Mouse (Mus musculus): ENCODE data around the gene Prpf38b. TPM values are rescaled to one million over a fixed set of nuclear protein-coding genes. Genes with fewer than 3 reads are reported as not detected.

Prpf38b gene
- total and polyA plus RNA-seq, 3 experiments: 42.6 to 177 (median 42.9) TPM

- Histone ChIP-seq H3K27me3 (replicated peaks) (no peaks in the 10 kb centered on the region), H3K4me2 (ENCODE audit: insufficient read depth, low read depth, poor library complexity, severe bottlenecking) (peak overlapping the region; percentile 74; the same call in 1 of the 2 replicates), H3K4me3 (replicated peaks in 1 of 3; ENCODE audit: low read depth in 2 of 3, low read length in 2 of 3, poor library complexity in 1 of 3) (no peak overlapping the region), H3K36me3 (replicated peaks in 1 of 2; ENCODE audit: control insufficient read depth in 1 of 2, insufficient read depth in 1 of 2, low read length in 1 of 2) (no peaks in the 10 kb centered on the region), H3K27ac (ENCODE audit: insufficient read depth, low read depth) (no peak overlapping the region), H3K79me2 (replicated peaks; ENCODE audit: control insufficient read depth, extremely low read depth, insufficient read depth, poor library complexity, severe bottlenecking) (no peaks in the 10 kb centered on the region), H3K9me3 (replicated peaks; ENCODE audit: low read length) (no peaks in the 10 kb centered on the region), H3K9ac (ENCODE audit: insufficient read depth, low read depth) (no peak overlapping the region), H3K4me1 (ENCODE audit: control insufficient read depth in 1 of 2, insufficient read depth in 2 of 2) (peaks cover 20 to 58% of the 10 kb centered on the region in 2 experiments)
- DNase-seq (ENCODE audit: extremely low read depth): no peak
- in situ Hi-C loops (cut with MboI; ENCODE audit: low pct_ligation_motif_present, low pct_unique_long_range_greater_than_20kb, low sequenced_read_pairs): no loop called here
- TF ChIP-seq MEF2A (IDR thresholded peaks at IDR 0.05; ENCODE audit: borderline replicate concordance, low read depth, low read length): 0 out of 2 replicates have a peak, but pooled peaks have one; percentile 4
- TF ChIP-seq JUN (IDR thresholded peaks at IDR 0.05; ENCODE audit: insufficient read depth, low read depth, low read length): no peak
- TF ChIP-seq IRF4 (IDR thresholded peaks at IDR 0.05; ENCODE audit: low read depth, low read length): 0 out of 2 replicates have a peak, but pooled peaks have one; percentile 15
- dilution Hi-C loops (cut with MboI; ENCODE audit: extremely low pct_ligation_motif_present, extremely low pct_unique_long_range_greater_than_20kb, low sequenced_read_pairs): no loop called here
Measured at GRCm38 (mm10) chr3:108879836-108880435, 31.6 kb downstream of the Prpf38b start.

GRCm38 (mm10) chr3:108879129-108879528, 32.4 kb downstream of the Prpf38b start:
- no peaks in the 10 kb centered on the region for H3K27me3 ChIP-seq (replicated peaks)
- H3K4me3 ChIP-seq (replicated peaks in 1 of 3; ENCODE audit: low read depth in 2 of 3, low read length in 2 of 3, poor library complexity in 1 of 3): no peak overlapping the region
- TF ChIP-seq POLR2A (IDR thresholded peaks at IDR 0.05; ENCODE audit: low read depth, low read length) (no peak), PAX5 (IDR thresholded peaks at IDR 0.05; ENCODE audit: low read length) (no peak), BHLHE40 (IDR thresholded peaks at IDR 0.05; ENCODE audit: low read depth, low read length) (no peak), MAFK (IDR thresholded peaks at IDR 0.05; ENCODE audit: insufficient replicate concordance, low read length) (no peak), ZC3H11A (IDR thresholded peaks at IDR 0.05; ENCODE audit: low read depth, low read length) (no peak), TBP (conservative IDR thresholded peaks at IDR 0.05; ENCODE audit: low read depth, low read length) (no peak), UBTF (IDR thresholded peaks at IDR 0.05; ENCODE audit: low read depth, low read length) (no peak), RCOR1 (conservative IDR thresholded peaks at IDR 0.05; ENCODE audit: low read depth, low read length) (no peak), JUN (IDR thresholded peaks at IDR 0.05; ENCODE audit: insufficient read depth, low read depth, low read length) (no peak), MEF2A (IDR thresholded peaks at IDR 0.05; ENCODE audit: borderline replicate concordance, low read depth, low read length) (no peak), ELF1 (IDR thresholded peaks at IDR 0.05; ENCODE audit: low read depth, low read length) (no peak), SMC3 (IDR thresholded peaks at IDR 0.05; ENCODE audit: low read depth, low read length) (no peak), SIN3A (IDR thresholded peaks at IDR 0.05; ENCODE audit: low read length) (no peak)
- H3K36me3 ChIP-seq (replicated peaks in 1 of 2; ENCODE audit: control insufficient read depth in 1 of 2, insufficient read depth in 1 of 2, low read length in 1 of 2): no peaks in the 10 kb centered on the region
- in situ Hi-C loops (cut with MboI; ENCODE audit: low pct_ligation_motif_present, low pct_unique_long_range_greater_than_20kb, low sequenced_read_pairs): no loop called here
- no peak for DNase-seq (ENCODE audit: extremely low read depth)
- no peaks in the 10 kb centered on the region for H3K79me2 ChIP-seq (replicated peaks; ENCODE audit: control insufficient read depth, extremely low read depth, insufficient read depth, poor library complexity, severe bottlenecking)
- H3K4me2 ChIP-seq (ENCODE audit: insufficient read depth, low read depth, poor library complexity, severe bottlenecking): no peak overlapping the region
- no peak overlapping the region for H3K27ac ChIP-seq (ENCODE audit: insufficient read depth, low read depth)
- H3K4me1 ChIP-seq (ENCODE audit: control insufficient read depth in 1 of 2, insufficient read depth in 2 of 2): peaks cover 20 to 53% of the 10 kb centered on the region in 2 experiments
- no peak overlapping the region for H3K9ac ChIP-seq (ENCODE audit: insufficient read depth, low read depth)
- dilution Hi-C loops (cut with MboI; ENCODE audit: extremely low pct_ligation_motif_present, extremely low pct_unique_long_range_greater_than_20kb, low sequenced_read_pairs): no loop called here
- H3K9me3 ChIP-seq (replicated peaks; ENCODE audit: low read length): no peaks in the 10 kb centered on the region
